Mouse (Mus musculus): Measurements from ENCODE around the gene Ankrd39. TPM values are rescaled to one million over a fixed set of nuclear protein-coding genes. Genes with fewer than 3 reads are reported as not detected.

The Ankrd39 gene
- polyA plus RNA-seq, 1 experiment from 2014 or later: 16.0 TPM

GRCm38 (mm10) chr1:36492416-36493139 lies 54.7 kb downstream of the Ankrd39 start:
- no peak overlapping the region for H3K4me3 ChIP-seq (ENCODE audit: low read depth, low read length)
- H3K27ac ChIP-seq (replicated peaks; ENCODE audit: low read depth, low read length): no peak overlapping the region
- no peaks in the 10 kb centered on the region for H3K9me3 ChIP-seq (ENCODE audit: control insufficient read depth, low read length)
- no peak overlapping the region; the same call in 1 of the 2 replicates for H3K9ac ChIP-seq (ENCODE audit: low read length)
- 45% methylated on average over 9 of the region's 9 CpGs for WGBS
- H3K36me3 ChIP-seq (ENCODE audit: control insufficient read depth, insufficient read depth, low read length): no peaks in the 10 kb centered on the region
- ATAC-seq (ENCODE audit: insufficient number of reproducible peaks, low FRiP score, low TSS enrichment, low read depth) (peak; percentile 61), DNase-seq (ENCODE audit: low spot score) (peak; percentile 69)
- no peak overlapping the region for H3K4me2 ChIP-seq (ENCODE audit: low read depth, severe bottlenecking)
- peaks cover 15% of the 10 kb centered on the region for H3K4me1 ChIP-seq (ENCODE audit: control insufficient read depth, insufficient read depth, low read length)
- H3K27me3 ChIP-seq (ENCODE audit: control insufficient read depth, insufficient read depth, low read length): no peaks in the 10 kb centered on the region

- H3K36me3 ChIP-seq (ENCODE audit: control insufficient read depth, insufficient read depth, low read length): no peaks in the 10 kb centered on the region
- 79% methylated on average over 6 of the region's 6 CpGs for WGBS
Observed at GRCm38 (mm10) chr1:36489661-36490060, 57.6 kb downstream of the Ankrd39 start.

More at GRCm38 (mm10) chr1:36489661-36490060, 57.6 kb downstream of the Ankrd39 start:
- no peak overlapping the region for H3K4me2 ChIP-seq (ENCODE audit: low read depth, severe bottlenecking)
- no peak overlapping the region for H3K9ac ChIP-seq (ENCODE audit: low read length)
- DNase-seq (ENCODE audit: low spot score): no peak
- ATAC-seq (ENCODE audit: insufficient number of reproducible peaks, low FRiP score, low TSS enrichment, low read depth): no peak
- H3K4me1 ChIP-seq (ENCODE audit: control insufficient read depth, insufficient read depth, low read length): peaks cover 15% of the 10 kb centered on the region
- H3K4me3 ChIP-seq (ENCODE audit: low read depth, low read length): no peak overlapping the region
- no peak overlapping the region for H3K27ac ChIP-seq (replicated peaks; ENCODE audit: low read depth, low read length)
- no peaks in the 10 kb centered on the region for H3K27me3 ChIP-seq (ENCODE audit: control insufficient read depth, insufficient read depth, low read length)
- H3K9me3 ChIP-seq (ENCODE audit: control insufficient read depth, low read length): no peaks in the 10 kb centered on the region

Small RNA genes lying within 50 kb of the gene (microRNA-seq; reads per million reads assigned to microRNA genes)
- gene Gm47280: not detected

Other genes starting within 250 kb of the Ankrd39 start
- gene Arid5a, start 239.7 kb downstream of the Ankrd39 start, polyA plus RNA-seq (2014; fragmentation: Nextera tagmentation; extraction: Ambion mirVana): 2.0 and 2.8 TPM in 2 replicates
- 34.4 and 43.3 TPM in 2 replicates for gene Kansl3, start 178.3 kb downstream of the Ankrd39 start, polyA plus RNA-seq (2014; fragmentation: Nextera tagmentation; extraction: Ambion mirVana)
- 0.99 and 1.4 TPM in 2 replicates for gene Fer1l5, start 175.2 kb downstream of the Ankrd39 start, polyA plus RNA-seq (2014; fragmentation: Nextera tagmentation; extraction: Ambion mirVana)
- 29.3 and 36.4 TPM in 2 replicates for gene Lman2l, start 102.2 kb downstream of the Ankrd39 start, polyA plus RNA-seq (2014; fragmentation: Nextera tagmentation; extraction: Ambion mirVana)
- 16.0 and 16.3 TPM in 2 replicates for gene Cnnm4, start 75.8 kb downstream of the Ankrd39 start, polyA plus RNA-seq (2014; fragmentation: Nextera tagmentation; extraction: Ambion mirVana)
- 4.8 and 6.0 TPM in 2 replicates for gene Cnnm3, start 35.6 kb downstream of the Ankrd39 start, polyA plus RNA-seq (2014; fragmentation: Nextera tagmentation; extraction: Ambion mirVana)
- gene Ankrd23, start 10.6 kb downstream of the Ankrd39 start, polyA plus RNA-seq (2014; fragmentation: Nextera tagmentation; extraction: Ambion mirVana): 7.3 and 8.8 TPM in 2 replicates
- 0.29 and 0.79 TPM in 2 replicates for gene Gm42417, start 8.0 kb downstream of the Ankrd39 start, polyA plus RNA-seq (2014; fragmentation: Nextera tagmentation; extraction: Ambion mirVana)
- 4.0 and 4.4 TPM in 2 replicates for gene Sema4c, start 10.9 kb upstream of the Ankrd39 start, polyA plus RNA-seq (2014; fragmentation: Nextera tagmentation; extraction: Ambion mirVana)
- 0.36 and 1.4 TPM in 2 replicates for gene Fam178b, start 135.7 kb upstream of the Ankrd39 start, polyA plus RNA-seq (2014; fragmentation: Nextera tagmentation; extraction: Ambion mirVana)
- 490 and 518 TPM in 2 replicates for gene Cox5b, start 144.0 kb upstream of the Ankrd39 start, polyA plus RNA-seq (2014; fragmentation: Nextera tagmentation; extraction: Ambion mirVana)
- gene 4933424G06Rik, start 162.7 kb upstream of the Ankrd39 start, polyA plus RNA-seq (2014; fragmentation: Nextera tagmentation; extraction: Ambion mirVana): 0.31 TPM in 1 of 2 replicates, not detected in the other
- gene Actr1b, start 167.0 kb upstream of the Ankrd39 start, polyA plus RNA-seq (2014; fragmentation: Nextera tagmentation; extraction: Ambion mirVana): 108 and 123 TPM in 2 replicates
- 0.17 and 0.32 TPM in 2 replicates for gene Zap70, start 214.4 kb upstream of the Ankrd39 start, polyA plus RNA-seq (2014; fragmentation: Nextera tagmentation; extraction: Ambion mirVana)